Mouse (Mus musculus) ovary, postnatal 10 days (tissue): ENCODE results near the gene Fance.
"Not testable (repeated sequence)": the region's sequence is repeated elsewhere in the genome, so short reads cannot be mapped to it uniquely, and the experiment has no call there.

Experiments
- DNase-seq: peaks from one replicate; pipeline ENCODE4 v3.0.0; 2022; ENCODE audit warnings: low spot score

Gene Fance

GRCm38 (mm10) chr17:28293716-28294115 is 19.6 kb upstream of the Fance start:
- no peak for DNase-seq

GRCm38 (mm10) chr17:28294449-28295333 is 18.6 kb upstream of the Fance start:
- no peak for DNase-seq

DNA sequence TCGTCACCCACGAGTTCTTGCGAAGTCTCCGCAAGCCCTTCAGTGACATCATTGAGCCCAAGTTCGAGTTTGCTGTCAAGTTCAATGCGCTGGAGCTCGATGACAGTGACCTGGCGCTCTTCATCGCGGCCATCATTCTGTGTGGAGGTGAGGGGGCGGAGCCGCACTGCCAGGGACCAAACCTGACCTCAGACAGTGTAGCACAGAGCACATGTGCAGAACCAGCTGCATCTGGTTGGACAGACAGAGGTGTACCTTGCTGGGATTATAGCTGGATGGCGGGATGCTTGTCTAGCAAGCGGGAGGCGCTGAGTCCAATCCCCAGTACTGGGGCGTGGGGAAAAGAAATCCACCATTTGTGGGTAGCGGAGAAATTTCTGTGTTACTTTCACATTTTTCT is 14.4 kb upstream of the Fance start:
- DNase-seq: no peak

DNA sequence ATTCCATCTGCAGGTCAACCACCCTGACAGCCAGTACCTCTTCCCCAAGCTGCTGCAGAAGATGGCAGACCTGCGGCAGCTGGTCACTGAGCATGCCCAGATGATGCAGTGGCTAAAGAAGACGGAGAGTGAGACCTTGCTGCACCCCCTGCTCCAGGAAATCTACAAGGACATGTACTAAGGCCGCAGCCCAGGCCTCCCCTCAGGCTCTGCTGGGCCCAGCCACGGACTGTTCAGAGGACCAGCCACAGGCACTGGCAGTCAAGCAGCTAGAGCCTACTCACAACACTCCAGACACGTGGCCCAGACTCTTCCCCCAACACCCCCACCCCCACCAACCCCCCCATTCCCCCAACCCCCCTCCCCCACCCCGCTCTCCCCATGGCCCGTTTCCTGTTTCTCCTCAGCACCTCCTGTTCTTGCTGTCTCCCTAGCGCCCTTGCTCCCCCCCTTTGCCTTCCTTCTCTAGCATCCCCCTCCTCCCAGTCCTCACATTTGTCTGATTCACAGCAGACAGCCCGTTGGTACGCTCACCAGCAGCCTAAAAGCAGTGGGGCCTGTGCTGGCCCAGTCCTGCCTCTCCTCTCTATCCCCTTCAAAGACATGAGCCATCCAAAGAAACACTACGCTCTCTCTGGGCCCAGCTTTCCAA is 13.5 kb upstream of the Fance start:
- DNase-seq: no peak

GRCm38 (mm10) chr17:28300323-28300722 is 13.0 kb upstream of the Fance start:
- DNase-seq: no peak

DNA sequence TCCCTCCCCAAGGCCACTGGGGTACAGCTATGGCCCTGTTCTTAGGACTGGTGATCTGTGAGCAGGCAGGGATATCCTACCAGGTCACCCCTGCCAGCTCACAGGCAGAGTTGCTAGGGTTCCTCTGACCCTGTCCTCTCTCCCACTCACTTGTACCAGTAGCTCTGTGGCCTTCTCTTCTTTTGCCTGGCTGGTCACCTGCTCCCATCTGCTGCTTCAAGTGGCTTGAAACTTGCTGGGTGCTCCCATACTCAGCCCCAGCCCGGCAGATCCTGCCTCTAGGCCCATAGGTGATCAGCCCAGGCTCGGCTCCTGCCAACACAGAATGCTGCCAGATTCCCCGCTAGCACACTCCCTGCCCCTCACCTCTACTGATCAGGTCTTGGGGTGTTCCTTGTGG is 12.5 kb upstream of the Fance start:
- DNase-seq: no peak

- no peak for DNase-seq
Measured at GRCm38 (mm10) chr17:28305172-28305571, 8.1 kb upstream of the Fance start.

DNA sequence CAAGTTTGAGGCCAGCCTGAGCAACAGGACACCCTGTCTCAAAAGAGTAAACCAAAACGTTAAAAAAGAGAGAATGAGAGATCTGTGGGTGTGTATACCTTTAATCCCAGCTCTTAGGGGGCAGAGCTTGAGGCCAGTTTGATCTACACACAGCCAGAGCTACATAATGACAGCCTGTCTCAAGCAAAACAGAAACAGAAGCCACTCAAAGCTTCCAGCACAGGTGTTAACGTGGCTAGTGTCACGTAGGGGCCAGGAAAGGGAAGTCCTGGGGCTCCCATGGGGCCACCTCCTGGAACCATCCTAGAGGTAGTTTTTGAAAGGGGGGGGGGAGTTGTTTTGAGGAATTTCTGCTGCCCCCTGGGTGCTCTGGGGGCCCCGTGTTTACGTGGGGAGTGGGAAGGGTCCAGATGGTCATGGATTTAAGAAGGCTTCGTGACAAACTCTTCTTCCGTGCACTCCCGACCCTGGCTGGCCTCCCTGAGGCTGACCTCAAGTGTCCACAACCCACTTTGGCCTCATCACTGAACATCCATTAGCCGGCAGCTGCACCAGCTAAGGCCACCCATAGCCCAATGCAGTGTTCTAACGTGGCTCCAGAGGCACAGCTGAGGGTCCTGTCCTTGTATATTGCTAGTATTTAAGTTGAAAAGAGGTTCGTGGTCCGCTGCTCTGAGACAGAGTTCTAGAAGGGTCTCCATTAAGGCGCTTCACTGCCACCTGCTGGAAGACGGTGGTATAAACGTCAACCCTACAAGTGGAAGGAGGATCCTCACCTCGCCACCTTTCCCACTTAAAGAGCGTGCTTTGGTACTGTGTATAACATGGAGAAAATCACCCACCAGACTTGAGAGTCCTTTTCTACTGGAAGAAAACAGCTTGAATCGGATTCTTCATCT is 4.8 kb upstream of the Fance start:
- peak; percentile 89 for DNase-seq

DNA sequence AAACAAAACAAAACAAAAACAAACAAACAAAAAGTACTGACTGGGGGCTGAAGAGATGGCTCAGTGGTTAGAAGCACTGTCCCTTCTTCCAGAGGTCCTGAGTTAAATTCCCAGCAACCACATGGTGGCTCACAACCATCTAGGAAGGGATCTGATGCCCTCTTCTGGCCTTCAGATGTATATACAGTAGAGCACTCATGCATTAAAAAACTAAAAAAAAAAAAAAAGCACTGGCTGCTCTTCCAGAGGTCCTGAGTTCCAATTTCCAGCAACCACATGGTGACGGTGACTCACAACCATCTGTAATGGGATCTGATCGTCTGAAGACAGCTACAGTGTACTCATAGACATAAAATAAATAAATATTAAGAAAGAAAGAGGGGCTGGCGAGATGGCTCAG is 2.5 kb upstream of the Fance start:
- DNase-seq: no peak

- DNase-seq: no peak
Measured at GRCm38 (mm10) chr17:28311366-28312132, 1.8 kb upstream of the Fance start.

GRCm38 (mm10) chr17:28312232-28313211 is 797 bp upstream of the Fance start:
- no peak for DNase-seq

GRCm38 (mm10) chr17:28313880-28314225 is 534 bp downstream of the Fance start:
- DNase-seq: no peak

DNA sequence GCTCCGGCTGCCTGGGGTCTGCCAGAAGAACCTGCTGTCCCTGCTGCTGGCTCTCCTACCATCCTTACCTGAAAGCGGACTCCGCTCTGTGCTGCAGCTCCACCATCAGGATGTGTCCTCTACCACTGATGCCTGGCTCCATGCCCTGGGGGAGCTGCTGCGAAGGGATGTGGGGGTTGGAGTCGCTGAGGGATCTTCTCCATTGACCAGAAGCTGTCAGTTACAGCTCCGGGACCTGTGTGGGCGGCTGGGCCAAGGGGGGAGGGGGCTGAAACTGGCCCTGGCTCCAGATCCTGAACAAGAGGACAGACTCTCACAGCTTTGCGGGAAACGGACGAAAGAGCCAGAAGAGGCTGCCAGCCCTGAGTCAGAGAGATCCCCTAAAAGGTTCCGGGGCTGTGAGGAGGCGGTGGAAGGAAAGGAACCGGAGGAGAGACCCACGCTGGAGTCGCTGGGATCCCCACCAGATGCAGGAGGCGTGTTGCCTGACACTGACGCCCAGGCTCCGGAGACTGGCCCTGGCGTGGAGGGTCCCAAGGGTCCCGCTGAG is 2.4 kb downstream of the Fance start:
- DNase-seq: no peak

DNA sequence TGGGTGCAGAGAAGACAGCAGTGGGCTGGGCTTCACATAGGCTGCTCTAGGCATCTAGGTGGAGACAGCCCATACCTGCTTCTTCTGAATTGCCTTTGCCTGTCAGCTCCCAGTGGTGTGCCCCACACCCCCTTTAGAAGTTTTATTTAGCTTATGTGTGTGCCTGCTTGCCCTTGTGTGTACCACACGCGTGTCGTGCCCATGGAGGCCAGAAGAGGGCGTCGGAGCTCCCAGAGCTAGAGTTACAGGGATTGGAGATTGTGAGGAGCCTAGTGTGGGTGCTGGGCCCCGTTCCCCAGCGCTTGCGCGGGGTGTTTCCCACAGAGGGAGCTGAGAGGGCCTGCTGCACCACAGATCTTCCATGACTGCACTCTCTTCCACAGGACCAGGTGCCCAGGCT is 3.2 kb downstream of the Fance start:
- no peak for DNase-seq

GRCm38 (mm10) chr17:28317091-28317490 is 3.8 kb downstream of the Fance start:
- no peak for DNase-seq

DNA sequence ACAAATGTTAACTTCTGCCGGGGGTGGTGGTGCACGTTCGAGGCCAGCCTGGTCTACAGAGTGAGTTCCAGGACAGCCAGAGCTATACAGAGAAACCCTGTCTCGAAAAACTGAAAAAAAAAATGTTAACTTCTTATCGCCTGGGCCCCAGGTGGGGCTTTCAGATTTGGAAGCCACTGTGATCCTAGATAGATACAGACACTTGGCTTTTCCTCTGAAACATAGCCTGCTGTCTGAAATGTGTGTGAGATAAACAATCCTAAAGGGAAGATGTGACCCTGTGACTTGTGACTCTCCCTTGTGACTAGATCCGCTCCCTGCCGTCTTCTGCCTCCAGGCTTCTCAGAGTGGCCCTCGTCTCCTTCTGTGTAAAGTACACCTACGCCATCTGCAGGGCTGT is 4.4 kb downstream of the Fance start:
- DNase-seq: no peak

GRCm38 (mm10) chr17:28321700-28322099 is 8.4 kb downstream of the Fance start:
- DNase-seq: no peak

DNA sequence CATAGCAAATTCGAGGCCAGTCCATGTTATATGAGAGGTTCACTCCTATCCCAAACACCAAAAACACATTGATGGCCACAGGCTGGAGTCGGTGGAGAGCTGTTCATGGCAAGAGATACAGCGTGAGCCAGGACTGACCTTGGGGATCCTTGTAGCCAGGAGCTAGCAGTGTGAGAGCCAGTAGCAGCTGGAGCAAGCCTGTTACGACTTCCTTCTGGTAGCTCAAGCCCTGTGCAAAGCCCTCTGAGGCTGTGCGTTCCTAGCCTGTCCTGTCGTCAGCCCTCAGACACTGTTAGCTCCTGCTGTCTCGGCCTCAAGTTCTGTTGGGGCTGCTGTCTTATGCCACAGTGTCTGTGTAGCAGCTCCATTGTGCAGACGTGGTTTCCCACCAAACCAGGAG is 10.5 kb downstream of the Fance start:
- DNase-seq: no peak

- DNase-seq: not testable (repeated sequence)
Measured at GRCm38 (mm10) chr17:28324416-28324815, 11.1 kb downstream of the Fance start.

DNA sequence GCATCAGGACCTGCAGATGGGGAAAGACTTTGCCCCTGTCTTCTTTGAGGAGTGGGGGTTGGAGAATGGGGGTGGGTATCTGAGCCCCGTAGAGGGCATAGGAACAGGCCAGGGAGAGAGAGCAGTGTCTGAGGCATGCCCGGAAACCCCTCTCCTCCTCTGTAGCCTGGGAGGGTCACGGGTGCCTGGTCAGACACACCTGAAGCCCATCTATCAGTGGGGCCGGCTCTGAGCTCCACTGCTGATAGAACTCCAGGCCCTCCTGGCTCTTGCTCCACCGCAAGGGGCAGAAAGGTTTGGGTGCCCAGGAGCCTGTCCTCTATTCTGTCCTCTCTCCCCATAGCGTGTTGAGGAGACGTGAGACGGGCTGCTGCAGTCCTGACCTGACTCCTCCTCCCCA is 12.4 kb downstream of the Fance start:
- no peak for DNase-seq
